Mouse (Mus musculus): ENCODE measurements around the gene Gm10128. TPM values are rescaled to one million over a fixed set of nuclear protein-coding genes. Genes with fewer than 3 reads are reported as not detected.
"Not testable (repeated sequence)": the region's sequence is repeated elsewhere in the genome, so short reads cannot be mapped to it uniquely, and the experiment has no call there.

Gm10128 gene
- polyA plus RNA-seq (2015; fragmentation: Nextera tagmentation; extraction: Ambion mirVana), result not detected in 2 replicates

DNA sequence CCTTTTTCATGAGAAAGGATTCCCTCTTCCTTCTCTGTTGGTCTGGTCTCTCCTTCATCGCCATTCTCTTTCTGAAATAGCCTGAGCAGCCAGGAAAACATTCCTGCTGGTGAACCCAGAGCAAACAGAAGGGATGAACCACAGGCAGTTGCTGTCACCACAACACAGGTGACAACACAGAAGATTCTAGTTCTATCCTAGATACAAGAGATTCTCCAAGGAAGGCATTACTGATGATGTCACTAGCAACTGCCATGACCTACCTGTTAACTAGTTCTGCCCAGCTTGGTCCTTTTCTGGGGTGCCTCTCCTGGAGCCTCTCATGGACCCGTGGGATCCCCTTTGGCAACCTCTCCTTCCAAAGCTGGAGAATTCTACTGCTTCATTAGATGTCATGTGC lies at the start of gene Gm10128:
Gm10128 (minus strand) TSS at position 101 of the 400 bp plus-strand sequence.
- no CpG with 5 or more reads among the region's 2 CpGs for whole genome bisulfite sequencing

DNA sequence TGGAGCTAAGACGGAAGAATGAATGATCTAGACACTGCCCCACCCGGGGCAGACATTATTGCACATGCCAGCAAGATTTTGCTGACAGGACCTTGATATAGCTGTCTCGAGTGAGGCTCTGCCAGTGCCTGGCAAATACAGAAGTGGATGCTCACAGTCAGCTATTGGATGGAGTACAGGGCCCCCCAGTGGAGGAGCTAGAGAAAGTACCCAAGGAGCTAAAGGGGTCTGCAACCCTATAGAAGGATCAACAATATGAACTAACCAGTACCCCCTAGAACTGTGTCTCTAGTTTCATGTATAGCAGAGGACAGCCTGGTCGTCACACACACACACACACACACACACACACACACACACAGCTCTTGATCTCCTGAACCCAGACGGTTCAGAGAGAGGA lies 37.4 kb upstream of the Gm10128 start:
- not testable (repeated sequence) for H3K4me2 ChIP-seq (ENCODE audit: low read length); H3K4me3 ChIP-seq (replicated peaks; ENCODE audit: low read depth, low read length); H3K36me3 ChIP-seq (ENCODE audit: insufficient read depth, low read length); H3K9ac ChIP-seq (ENCODE audit: low read depth, low read length); H3K27me3 ChIP-seq (ENCODE audit: insufficient read depth, low read length); H3K9me3 ChIP-seq (replicated peaks; ENCODE audit: low read length); H3K4me1 ChIP-seq (replicated peaks; ENCODE audit: insufficient read depth, low read length); ATAC-seq (replicated peaks; ENCODE audit: low FRiP score, low read depth); H3K27ac ChIP-seq; DNase-seq (ENCODE audit: low spot score)
- WGBS, result 61% methylated on average over 5 of the region's 5 CpGs

More for the DNA sequence above, at the start of gene Gm10128:
- not testable (repeated sequence) for H3K36me3 ChIP-seq (ENCODE audit: insufficient read depth, low read length); H3K4me3 ChIP-seq (replicated peaks; ENCODE audit: low read depth, low read length); H3K27ac ChIP-seq; H3K27me3 ChIP-seq (ENCODE audit: insufficient read depth, low read length); DNase-seq (ENCODE audit: low spot score); H3K9ac ChIP-seq (ENCODE audit: low read depth, low read length); H3K4me2 ChIP-seq (ENCODE audit: low read length); ATAC-seq (replicated peaks; ENCODE audit: low FRiP score, low read depth); H3K9me3 ChIP-seq (replicated peaks; ENCODE audit: low read length); H3K4me1 ChIP-seq (replicated peaks; ENCODE audit: insufficient read depth, low read length)

DNA sequence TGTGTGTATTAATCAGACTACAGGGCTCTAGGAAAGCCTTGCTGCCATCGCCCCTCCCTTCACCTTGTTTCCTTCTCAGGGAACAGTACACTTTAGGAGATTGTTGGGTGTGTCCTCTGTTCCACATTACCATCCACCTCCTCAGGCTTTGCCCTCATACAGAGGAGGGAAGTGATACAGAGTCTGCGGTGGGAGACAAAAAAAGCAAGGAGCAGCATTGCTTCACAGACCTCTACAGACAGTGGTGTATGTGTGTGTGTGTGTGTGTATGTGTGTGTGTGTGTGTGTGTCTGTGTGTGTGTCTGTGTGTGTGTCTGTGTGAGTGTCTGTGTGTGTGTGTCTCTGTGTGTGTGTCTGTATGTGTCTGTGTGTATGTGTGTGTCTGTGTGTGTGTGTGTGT lies 18.7 kb upstream of the Gm10128 start:
- H3K27me3 ChIP-seq (ENCODE audit: insufficient read depth, low read length); H3K9ac ChIP-seq (ENCODE audit: low read depth, low read length); H3K27ac ChIP-seq; H3K9me3 ChIP-seq (replicated peaks; ENCODE audit: low read length); H3K4me3 ChIP-seq (replicated peaks; ENCODE audit: low read depth, low read length); ATAC-seq (replicated peaks; ENCODE audit: low FRiP score, low read depth); H3K4me1 ChIP-seq (replicated peaks; ENCODE audit: insufficient read depth, low read length); H3K4me2 ChIP-seq (ENCODE audit: low read length); H3K36me3 ChIP-seq (ENCODE audit: insufficient read depth, low read length); DNase-seq (ENCODE audit: low spot score): not testable (repeated sequence)
- 83% methylated on average over 2 of the region's 2 CpGs for WGBS

DNA sequence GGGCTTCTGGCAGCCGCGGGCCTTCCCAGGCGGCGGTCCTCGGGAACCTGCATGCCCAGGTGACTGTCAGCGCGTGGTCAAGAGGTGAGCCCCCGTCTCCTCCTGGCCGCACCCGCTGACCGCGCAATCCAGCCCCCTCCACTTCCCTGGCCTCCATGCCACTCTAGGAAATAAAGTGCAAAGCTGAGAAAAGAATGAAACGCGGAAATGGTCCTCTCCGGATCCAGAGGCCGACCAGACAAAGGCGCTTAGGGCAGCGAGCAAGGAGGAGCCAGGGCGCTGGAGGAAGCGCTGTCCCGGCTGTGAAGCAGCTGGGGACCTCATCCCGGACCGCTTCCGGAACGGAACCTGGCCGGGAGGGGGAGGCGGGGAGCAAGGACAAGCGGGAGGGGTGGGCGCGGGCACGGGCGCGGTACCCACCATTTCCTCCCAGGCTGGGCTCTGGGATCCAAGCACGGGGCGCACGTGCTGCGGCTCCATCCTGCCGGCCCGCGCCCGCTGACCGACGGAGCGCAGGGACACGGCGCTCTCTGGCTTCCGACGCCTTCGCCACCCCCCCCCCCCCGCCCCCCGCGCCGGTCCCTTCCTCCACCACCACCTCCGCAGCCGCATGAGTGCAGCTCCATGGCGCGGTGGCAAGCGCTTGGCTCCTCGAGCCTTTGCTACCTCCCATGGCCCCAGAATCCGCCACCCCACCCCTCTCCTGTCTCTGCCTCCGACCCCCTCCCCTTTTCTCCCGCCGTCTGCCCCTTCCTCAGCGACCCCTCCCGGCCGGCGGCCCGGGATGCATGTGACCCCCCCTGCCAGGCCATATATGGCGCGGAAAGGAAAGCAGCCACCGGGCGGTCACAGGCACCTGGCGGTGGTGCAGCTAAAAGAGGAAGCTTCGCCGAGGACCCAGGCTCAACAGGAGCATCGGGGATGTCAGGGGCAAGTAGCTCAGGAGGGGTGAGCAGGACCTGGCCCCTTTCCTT lies 14.6 kb upstream of the Gm10128 start:
- H3K36me3 ChIP-seq (ENCODE audit: insufficient read depth, low read length); H3K27me3 ChIP-seq (ENCODE audit: insufficient read depth, low read length); H3K27ac ChIP-seq; H3K9me3 ChIP-seq (replicated peaks; ENCODE audit: low read length); DNase-seq (ENCODE audit: low spot score); H3K9ac ChIP-seq (ENCODE audit: low read depth, low read length); H3K4me1 ChIP-seq (replicated peaks; ENCODE audit: insufficient read depth, low read length); ATAC-seq (replicated peaks; ENCODE audit: low FRiP score, low read depth): not testable (repeated sequence)
- 0% methylated on average over 19 of the region's 76 CpGs for WGBS
- H3K4me3 ChIP-seq (replicated peaks; ENCODE audit: low read depth, low read length), result 0 out of 2 replicates have a peak overlapping the region, but pooled peaks have one; percentile 21
- peak overlapping the region; percentile 49 for H3K4me2 ChIP-seq (ENCODE audit: low read length)

DNA sequence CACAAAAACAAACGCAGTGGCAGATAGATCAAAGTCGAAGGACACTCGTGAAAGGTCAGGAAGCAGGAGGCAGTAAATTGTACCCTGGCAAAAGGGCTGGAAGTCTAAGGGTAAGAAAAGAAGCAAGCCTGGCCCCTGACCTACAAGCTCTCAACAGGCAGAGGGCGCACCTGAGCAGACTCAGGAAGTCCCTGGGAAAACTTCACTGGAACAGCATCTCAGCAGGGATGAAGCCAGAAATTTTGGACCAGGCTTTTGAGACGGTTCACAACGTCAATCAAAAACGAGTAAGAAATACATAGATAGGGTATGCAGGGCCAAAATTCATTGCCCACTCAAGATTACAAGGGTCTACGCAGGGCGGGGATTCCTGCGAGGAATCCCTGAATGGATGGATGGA lies 13.7 kb upstream of the Gm10128 start:
- not testable (repeated sequence) for H3K4me2 ChIP-seq (ENCODE audit: low read length); H3K9me3 ChIP-seq (replicated peaks; ENCODE audit: low read length); H3K4me1 ChIP-seq (replicated peaks; ENCODE audit: insufficient read depth, low read length); H3K36me3 ChIP-seq (ENCODE audit: insufficient read depth, low read length); H3K4me3 ChIP-seq (replicated peaks; ENCODE audit: low read depth, low read length); H3K9ac ChIP-seq (ENCODE audit: low read depth, low read length); H3K27ac ChIP-seq; ATAC-seq (replicated peaks; ENCODE audit: low FRiP score, low read depth); H3K27me3 ChIP-seq (ENCODE audit: insufficient read depth, low read length); DNase-seq (ENCODE audit: low spot score)
- TF ChIP-seq CTCF (IDR thresholded peaks at IDR 0.05; ENCODE audit: low read depth), result peak; percentile 45; the same call in 1 of the 2 replicates
- WGBS, result 3% methylated on average over 5 of the region's 10 CpGs

DNA sequence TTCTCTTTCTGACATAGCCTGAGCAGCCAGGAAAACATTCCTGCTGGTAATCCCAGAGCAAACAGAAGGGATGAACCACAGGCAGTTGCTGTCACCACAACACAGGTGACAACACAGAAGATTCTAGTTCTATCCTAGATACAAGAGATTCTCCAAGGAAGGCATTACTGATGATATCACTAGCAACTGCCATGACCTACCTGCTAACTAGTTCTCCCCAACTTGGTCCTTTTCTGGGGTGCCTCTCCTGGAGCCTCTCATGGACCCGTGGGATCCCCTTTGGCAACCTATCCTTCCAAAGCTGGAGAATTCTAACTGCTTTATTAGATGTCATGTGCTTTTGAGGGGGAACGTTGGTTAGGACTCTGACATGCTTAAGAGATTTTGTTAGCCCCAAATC lies 48.3 kb downstream of the Gm10128 start, which contains the start of gene Gm10338:
Gm10338 (minus strand) TSS at position 101 of the 400 bp plus-strand sequence.
- H3K36me3 ChIP-seq (ENCODE audit: insufficient read depth, low read length); H3K4me1 ChIP-seq (replicated peaks; ENCODE audit: insufficient read depth, low read length); H3K9me3 ChIP-seq (replicated peaks; ENCODE audit: low read length); H3K9ac ChIP-seq (ENCODE audit: low read depth, low read length); H3K27ac ChIP-seq; H3K4me3 ChIP-seq (replicated peaks; ENCODE audit: low read depth, low read length); ATAC-seq (replicated peaks; ENCODE audit: low FRiP score, low read depth); H3K4me2 ChIP-seq (ENCODE audit: low read length); DNase-seq (ENCODE audit: low spot score); H3K27me3 ChIP-seq (ENCODE audit: insufficient read depth, low read length): not testable (repeated sequence)
- WGBS, result no CpG with 5 or more reads among the region's 2 CpGs

Other genes with a start within 250 kb of the Gm10128 start
- not detected in 2 replicates for gene Gm3755, start 193.1 kb downstream of the Gm10128 start, polyA plus RNA-seq (2015; fragmentation: Nextera tagmentation; extraction: Ambion mirVana)
- 0.18 and 0.42 TPM in 2 replicates for gene Gm3752, start 160.2 kb downstream of the Gm10128 start, polyA plus RNA-seq (2015; fragmentation: Nextera tagmentation; extraction: Ambion mirVana)
- 0.22 and 0.38 TPM in 2 replicates for gene Gm3558, start 75.4 kb downstream of the Gm10128 start, polyA plus RNA-seq (2015; fragmentation: Nextera tagmentation; extraction: Ambion mirVana)
- not detected in 2 replicates for gene Gm10338, start 48.4 kb downstream of the Gm10128 start, polyA plus RNA-seq (2015; fragmentation: Nextera tagmentation; extraction: Ambion mirVana)
- not detected in 2 replicates for gene Gm26661, start 147.6 kb upstream of the Gm10128 start, polyA plus RNA-seq (2015; fragmentation: Nextera tagmentation; extraction: Ambion mirVana)
- gene Flnb, start 174.0 kb upstream of the Gm10128 start, polyA plus RNA-seq (2015; fragmentation: Nextera tagmentation; extraction: Ambion mirVana), result 10.7 and 12.7 TPM in 2 replicates